Mouse (Mus musculus) macrophage (primary cell): ENCODE results near the gene Whamm. TPM values are rescaled to one million over a fixed set of nuclear protein-coding genes. Genes with fewer than 3 reads are reported as not detected.

Experiments used
- H3K27ac ChIP-seq: fragments of 350-480 bp; formaldehyde crosslinking; 2 replicates; pipeline ENCODE4 v1.9.0; 2021
- H3K36me3 ChIP-seq: fragments of 350-480 bp; formaldehyde crosslinking; 2 replicates; pipeline ENCODE4 v1.9.0; 2021; ENCODE audit errors: inconsistent target
- H3K4me3 ChIP-seq: fragments of 350-480 bp; formaldehyde crosslinking; 2 replicates; pipeline ENCODE4 v1.9.0; 2021; ENCODE audit errors: inconsistent target
- H3K79me2 ChIP-seq: fragments of 350-480 bp; formaldehyde crosslinking; 2 replicates; pipeline ENCODE4 v1.9.0; 2021; ENCODE audit errors: inconsistent target
- WGBS: methylation state at CpG from one replicate; pipeline ENCODE4 v1.1.7; 2026; ENCODE audit warnings: inconsistent platforms; ENCODE audit not compliant: missing documents; 5-methylcytosine and 5-hydroxymethylcytosine counted together
- polyA plus RNA-seq: library from polyadenylated mRNA; stranded (reverse); fragments of 250-400 nt; gene quantifications from 3 replicates; pipeline ENCODE4 v1.2.4, GENCODE M21; 2018; ENCODE audit warnings: inconsistent platforms

Gene Whamm
- polyA plus RNA-seq, 1 experiment from 2014 or later: 8.4 TPM

- peaks cover 69% of the 10 kb centered on the region for H3K36me3 ChIP-seq
- WGBS: 92% methylated on average over 6 of the region's 6 CpGs
- no peaks in the 10 kb centered on the region for H3K79me2 ChIP-seq
- H3K27ac ChIP-seq: no peak overlapping the region
- H3K4me3 ChIP-seq: no peak overlapping the region
Observed at GRCm38 (mm10) chr7:81596086-81596485, 25.0 kb downstream of the Whamm start.

- no peak overlapping the region for H3K4me3 ChIP-seq
- no peaks in the 10 kb centered on the region for H3K79me2 ChIP-seq
- WGBS: 80% methylated on average over 1 of the region's 1 CpGs
- H3K36me3 ChIP-seq: peaks cover 54% of the 10 kb centered on the region
- H3K27ac ChIP-seq: no peak overlapping the region
Observed at GRCm38 (mm10) chr7:81597660-81598059, 26.6 kb downstream of the Whamm start.

GRCm38 (mm10) chr7:81599379-81600280, 28.6 kb downstream of the Whamm start:
- WGBS: 80% methylated on average over 8 of the region's 8 CpGs
- H3K36me3 ChIP-seq: peaks cover 37% of the 10 kb centered on the region
- no peaks in the 10 kb centered on the region for H3K79me2 ChIP-seq

GRCm38 (mm10) chr7:81604991-81605390, 33.9 kb downstream of the Whamm start:
- 78% methylated on average over 5 of the region's 5 CpGs for WGBS
- Histone ChIP-seq H3K27ac (no peak overlapping the region), H3K36me3 (no peaks in the 10 kb centered on the region), H3K4me3 (no peak overlapping the region), H3K79me2 (no peaks in the 10 kb centered on the region)

More at GRCm38 (mm10) chr7:81599379-81600280, 28.6 kb downstream of the Whamm start:
- H3K27ac ChIP-seq: no peak overlapping the region
- no peak overlapping the region for H3K4me3 ChIP-seq

- Histone ChIP-seq H3K27ac (no peak overlapping the region), H3K36me3 (no peaks in the 10 kb centered on the region), H3K79me2 (no peaks in the 10 kb centered on the region), H3K4me3 (no peak overlapping the region)
- 75% methylated on average over 4 of the region's 4 CpGs for WGBS
Observed at GRCm38 (mm10) chr7:81605489-81605888, 34.4 kb downstream of the Whamm start.

GRCm38 (mm10) chr7:81606452-81606851, 35.4 kb downstream of the Whamm start:
- no peak overlapping the region for H3K27ac ChIP-seq
- no peaks in the 10 kb centered on the region for H3K36me3 ChIP-seq
- no peak overlapping the region for H3K4me3 ChIP-seq
- no peaks in the 10 kb centered on the region for H3K79me2 ChIP-seq
- WGBS: 53% methylated on average over 5 of the region's 5 CpGs

GRCm38 (mm10) chr7:81610125-81610524, 39.1 kb downstream of the Whamm start:
- no peaks in the 10 kb centered on the region for H3K36me3 ChIP-seq
- WGBS: 66% methylated on average over 18 of the region's 18 CpGs
- H3K4me3 ChIP-seq: no peak overlapping the region
- no peak overlapping the region for H3K27ac ChIP-seq
- H3K79me2 ChIP-seq: no peaks in the 10 kb centered on the region

GRCm38 (mm10) chr7:81612856-81613635, 42.0 kb downstream of the Whamm start:
- 92% methylated on average over 13 of the region's 13 CpGs for WGBS
- Histone ChIP-seq H3K4me3 (no peak overlapping the region), H3K79me2 (no peaks in the 10 kb centered on the region), H3K36me3 (no peaks in the 10 kb centered on the region), H3K27ac (no peak overlapping the region)

GRCm38 (mm10) chr7:81615031-81615430, 44.0 kb downstream of the Whamm start:
- WGBS: 91% methylated on average over 9 of the region's 9 CpGs
- Histone ChIP-seq H3K4me3 (no peak overlapping the region), H3K27ac (no peak overlapping the region), H3K36me3 (no peaks in the 10 kb centered on the region), H3K79me2 (no peaks in the 10 kb centered on the region)

- no peaks in the 10 kb centered on the region for H3K36me3 ChIP-seq
- no peak overlapping the region for H3K27ac ChIP-seq
- no peaks in the 10 kb centered on the region for H3K79me2 ChIP-seq
- H3K4me3 ChIP-seq: no peak overlapping the region
- WGBS: 86% methylated on average over 4 of the region's 4 CpGs
Observed at GRCm38 (mm10) chr7:81622793-81623192, 51.7 kb downstream of the Whamm start.

GRCm38 (mm10) chr7:81623767-81624166, 52.7 kb downstream of the Whamm start:
- no peaks in the 10 kb centered on the region for H3K36me3 ChIP-seq
- H3K4me3 ChIP-seq: no peak overlapping the region
- H3K79me2 ChIP-seq: no peaks in the 10 kb centered on the region
- WGBS: 94% methylated on average over 6 of the region's 6 CpGs
- H3K27ac ChIP-seq: no peak overlapping the region

- 77% methylated on average over 2 of the region's 2 CpGs for WGBS
- Histone ChIP-seq H3K4me3 (no peak overlapping the region), H3K27ac (no peak overlapping the region), H3K79me2 (no peaks in the 10 kb centered on the region), H3K36me3 (no peaks in the 10 kb centered on the region)
Observed at GRCm38 (mm10) chr7:81626460-81626859, 55.4 kb downstream of the Whamm start.

GRCm38 (mm10) chr7:81631261-81631660, 60.2 kb downstream of the Whamm start:
- 87% methylated on average over 8 of the region's 8 CpGs for WGBS
- Histone ChIP-seq H3K27ac (no peak overlapping the region), H3K36me3 (no peaks in the 10 kb centered on the region), H3K4me3 (no peak overlapping the region), H3K79me2 (no peaks in the 10 kb centered on the region)

- Histone ChIP-seq H3K4me3 (no peak overlapping the region), H3K27ac (no peak overlapping the region), H3K79me2 (no peaks in the 10 kb centered on the region), H3K36me3 (no peaks in the 10 kb centered on the region)
- WGBS: 87% methylated on average over 6 of the region's 6 CpGs
Observed at GRCm38 (mm10) chr7:81632586-81632985, 61.5 kb downstream of the Whamm start.

GRCm38 (mm10) chr7:81641101-81641500, 70.0 kb downstream of the Whamm start:
- Histone ChIP-seq H3K27ac (no peak overlapping the region), H3K4me3 (no peak overlapping the region), H3K36me3 (no peaks in the 10 kb centered on the region), H3K79me2 (no peaks in the 10 kb centered on the region)
- WGBS: 80% methylated on average over 6 of the region's 6 CpGs
